Mouse (Mus musculus) stomach, embryonic 14.5 days (tissue): ENCODE results near the gene Stub1. TPM values are rescaled to one million over a fixed set of nuclear protein-coding genes. Genes with fewer than 3 reads are reported as not detected.

Experiments
- ATAC-seq: fragments of 200-750 bp; cut with Nextera tagmentation; 2 replicates; pipeline ENCODE4 v1.8.0; 2017; ENCODE audit warnings: low read depth, moderate TSS enrichment; ENCODE audit not compliant: insufficient number of reproducible peaks, insufficient read depth, low FRiP score
- H3K27ac ChIP-seq: fragments of 300-500 bp; sonication (generic); 2 replicates; pipeline ENCODE4 v1.5.1; 2014; ENCODE audit warnings: mild to moderate bottlenecking, low read length, moderate library complexity, mixed read lengths
- H3K27me3 ChIP-seq: fragments of 300-500 bp; sonication (generic); 2 replicates; pipeline ENCODE4 v1.6.1; 2014; ENCODE audit warnings: low read length, control low read depth, mixed read lengths; ENCODE audit not compliant: control insufficient read depth, insufficient read depth
- H3K36me3 ChIP-seq: fragments of 300-500 bp; sonication (generic); 2 replicates; pipeline ENCODE4 v1.6.1; 2014; ENCODE audit warnings: mild to moderate bottlenecking, control low read depth, low read length, moderate library complexity, mixed read lengths; ENCODE audit not compliant: control insufficient read depth, insufficient read depth
- H3K4me1 ChIP-seq: fragments of 300-500 bp; sonication (generic); 2 replicates; pipeline ENCODE4 v1.6.1; 2014; ENCODE audit warnings: low read length, control low read depth, mixed read lengths; ENCODE audit not compliant: control insufficient read depth, insufficient read depth
- H3K4me2 ChIP-seq: fragments of 300-500 bp; sonication (generic); replicated peaks from 2 replicates; pipeline ENCODE4 v1.6.1; 2014; ENCODE audit warnings: low read depth, low read length, control low read depth
- H3K4me3 ChIP-seq: fragments of 300-500 bp; sonication (generic); 2 replicates; pipeline ENCODE4 v1.5.1; 2014; ENCODE audit warnings: low read depth, low read length, control low read depth
- H3K9ac ChIP-seq: fragments of 300-500 bp; sonication (generic); replicated peaks from 2 replicates; pipeline ENCODE4 v1.6.1; 2014; ENCODE audit warnings: low read depth, mild to moderate bottlenecking, control low read depth, low read length, moderate library complexity, mixed read lengths
- H3K9me3 ChIP-seq: fragments of 300-500 bp; sonication (generic); 2 replicates; pipeline ENCODE4 v1.6.1; 2016; ENCODE audit warnings: low read depth, low read length, control low read depth; ENCODE audit not compliant: control insufficient read depth
- WGBS: fragments of 180-500 bp; shearing (Covaris S2); extraction: QIAGEN DNeasy Blood & Tissue Kit; methylation state at CpG from one replicate; pipeline ENCODE4 v1.1.7; 2014; 5-methylcytosine and 5-hydroxymethylcytosine counted together
- polyA plus RNA-seq: library from polyadenylated mRNA; unstranded; fragments of >200 nt; fragmentation: Nextera tagmentation; extraction: Ambion mirVana; gene quantifications from 2 replicates; pipeline ENCODE4 v1.2.1, GENCODE M21; 2014

Stub1 gene
- polyA plus RNA-seq, 1 experiment from 2014 or later: 347 TPM

- ATAC-seq: no peak
- peaks cover 24% of the 10 kb centered on the region for H3K36me3 ChIP-seq
- 94% methylated on average over 32 of the region's 32 CpGs for WGBS
- no peaks in the 10 kb centered on the region for H3K27me3 ChIP-seq
- peaks cover 9% of the 10 kb centered on the region; the same call in 1 of the 2 replicates for H3K4me1 ChIP-seq
- H3K27ac ChIP-seq: no peak overlapping the region
- no peak overlapping the region for H3K9ac ChIP-seq
- H3K9me3 ChIP-seq: no peaks in the 10 kb centered on the region
- no peak overlapping the region for H3K4me3 ChIP-seq
- H3K4me2 ChIP-seq: no peak overlapping the region
Observed at GRCm38 (mm10) chr17:25877741-25878610, 44.8 kb upstream of the Stub1 start.

DNA sequence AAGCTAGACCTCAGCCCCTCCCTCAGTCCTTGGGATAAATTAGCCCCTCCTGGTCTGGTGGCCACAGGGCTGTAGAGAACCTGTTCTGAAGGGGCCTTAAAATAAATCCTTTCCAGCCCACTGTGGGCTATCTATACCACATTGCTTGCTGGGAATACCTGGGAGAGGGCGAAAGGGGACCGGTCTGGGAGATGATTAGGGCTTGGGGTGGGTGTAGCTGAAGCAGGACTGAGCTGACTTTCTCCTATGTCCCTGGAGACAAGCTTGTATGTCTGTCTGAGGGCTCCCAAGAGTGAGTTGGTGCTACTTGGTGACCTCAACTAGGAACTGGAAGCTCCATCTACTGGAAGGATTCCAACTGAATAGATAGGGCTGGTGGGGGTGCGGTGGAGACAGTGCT, 43.8 kb upstream of the Stub1 start:
- Histone ChIP-seq H3K9me3 (no peaks in the 10 kb centered on the region), H3K27ac (no peak overlapping the region), H3K36me3 (peaks cover 19% of the 10 kb centered on the region), H3K4me1 (peaks cover 9% of the 10 kb centered on the region; the same call in 1 of the 2 replicates), H3K27me3 (no peaks in the 10 kb centered on the region), H3K4me3 (no peak overlapping the region), H3K9ac (no peak overlapping the region), H3K4me2 (no peak overlapping the region)
- WGBS: 92% methylated on average over 3 of the region's 3 CpGs
- ATAC-seq: no peak

DNA sequence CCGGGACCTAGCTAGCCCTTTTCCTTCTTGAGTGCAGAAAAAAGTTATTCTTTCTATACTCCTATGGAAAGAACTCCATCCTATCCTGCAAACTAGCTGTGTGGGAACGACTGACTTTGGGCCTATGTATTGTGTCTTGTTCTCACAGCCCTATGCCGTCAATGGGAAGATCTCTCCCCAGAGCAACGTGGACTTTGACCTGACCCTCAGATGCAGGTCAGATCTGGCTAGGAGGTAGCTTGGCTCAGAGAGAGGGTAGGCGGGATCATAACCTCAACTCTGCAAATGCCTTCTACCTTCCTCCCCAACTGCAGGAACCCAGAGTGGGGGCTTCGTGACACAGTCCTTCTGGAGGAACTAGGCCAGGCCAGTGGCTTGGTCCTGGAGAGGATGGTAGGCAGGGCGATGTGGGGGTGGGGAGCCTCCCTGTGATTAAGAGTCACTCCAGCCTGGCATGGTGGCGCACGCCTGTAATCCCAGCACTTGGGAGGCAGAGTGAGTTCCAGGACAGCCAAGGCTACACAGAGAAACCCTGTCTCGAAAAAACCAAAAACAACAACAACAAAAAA, 43.2 kb upstream of the Stub1 start:
- Histone ChIP-seq H3K36me3 (peaks cover 16% of the 10 kb centered on the region), H3K4me1 (peaks cover 9% of the 10 kb centered on the region; the same call in 1 of the 2 replicates), H3K9me3 (no peaks in the 10 kb centered on the region), H3K4me2 (peak overlapping the region; percentile 91), H3K27me3 (no peaks in the 10 kb centered on the region), H3K27ac (no peak overlapping the region; the same call in 1 of the 2 replicates), H3K4me3 (peak overlapping the region; percentile 70), H3K9ac (0 out of 2 replicates have a peak overlapping the region, but pooled peaks have one; percentile 37)
- 61% methylated on average over 10 of the region's 10 CpGs for WGBS
- no peak for ATAC-seq

- H3K4me1 ChIP-seq: peaks cover 9% of the 10 kb centered on the region; the same call in 1 of the 2 replicates
- ATAC-seq: peak; percentile 94
- peak overlapping the region; percentile 91 for H3K4me2 ChIP-seq
- WGBS: 1% methylated on average over 59 of the region's 59 CpGs
- peak overlapping the region; percentile 70 for H3K4me3 ChIP-seq
- H3K27ac ChIP-seq: peak overlapping the region; percentile 94
- H3K9ac ChIP-seq: peak overlapping the region; percentile 37
- peaks cover 13% of the 10 kb centered on the region for H3K36me3 ChIP-seq
- H3K9me3 ChIP-seq: no peaks in the 10 kb centered on the region
- H3K27me3 ChIP-seq: no peaks in the 10 kb centered on the region
Observed at GRCm38 (mm10) chr17:25875171-25876136, 42.2 kb upstream of the Stub1 start.

DNA sequence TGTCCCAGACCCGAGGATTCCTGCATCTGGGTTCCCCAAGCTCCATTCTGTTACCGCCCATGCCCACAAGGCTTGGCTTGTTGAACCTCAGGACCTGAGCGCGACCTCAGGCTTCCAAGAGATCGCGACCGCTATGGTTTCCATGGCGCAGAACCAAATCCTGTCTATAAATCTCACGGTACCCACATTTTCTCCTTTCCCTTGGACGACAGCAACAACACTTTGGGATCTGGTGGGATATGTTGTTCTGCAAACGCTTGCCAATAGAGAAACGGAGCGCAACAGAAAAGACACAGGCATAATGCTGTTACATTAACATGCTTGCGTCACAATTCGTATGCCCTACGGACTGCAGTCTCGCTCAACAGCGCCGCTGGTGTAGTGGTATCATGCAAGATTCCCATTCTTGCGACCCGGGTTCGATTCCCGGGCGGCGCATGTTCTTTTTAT, 41.5 kb upstream of the Stub1 start, which contains the start of gene Mettl26:
TSS of gene Mettl26 (plus strand) at position 354 of the 450 bp plus-strand sequence.
- peak; percentile 70; the same call in 1 of the 2 replicates for ATAC-seq
- WGBS: under 1% methylated on average over 25 of the region's 25 CpGs
- peaks cover 9% of the 10 kb centered on the region; the same call in 1 of the 2 replicates for H3K4me1 ChIP-seq

DNA sequence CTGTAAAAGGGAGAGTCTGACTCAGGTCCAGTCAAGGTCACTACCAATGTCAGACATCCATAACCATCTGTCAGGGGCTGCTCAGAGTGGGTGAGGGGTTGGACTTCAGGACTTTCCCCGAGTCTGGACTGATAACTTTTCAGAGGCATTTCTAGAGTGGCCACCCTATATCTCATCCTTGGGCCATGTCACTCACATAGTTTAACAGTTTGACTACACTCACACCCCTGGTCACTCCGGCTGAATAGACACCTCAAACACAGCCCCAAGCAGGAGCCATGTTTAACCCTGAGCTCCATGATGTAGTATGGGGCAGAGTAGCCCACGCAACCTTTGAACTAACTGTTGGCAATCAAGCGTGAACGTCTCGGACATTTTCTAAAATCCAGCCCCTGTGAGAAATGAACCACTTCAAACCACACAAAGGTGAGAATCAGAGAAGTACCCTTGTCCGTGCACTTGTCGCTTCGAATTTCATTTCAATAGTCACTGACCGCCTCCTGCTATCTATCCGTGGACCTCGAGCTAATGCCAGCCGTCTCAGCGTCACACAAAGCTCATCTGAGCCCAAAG, 41.0 kb upstream of the Stub1 start:
- Histone ChIP-seq H3K9me3 (no peaks in the 10 kb centered on the region), H3K4me2 (peak overlapping the region; percentile 91), H3K27me3 (no peaks in the 10 kb centered on the region), H3K4me1 (peaks cover 9% of the 10 kb centered on the region; the same call in 1 of the 2 replicates), H3K36me3 (peaks cover 13% of the 10 kb centered on the region), H3K27ac (peak overlapping the region; percentile 94), H3K4me3 (peak overlapping the region; percentile 70), H3K9ac (peak overlapping the region; percentile 33; the same call in 1 of the 2 replicates)
- no peak for ATAC-seq
- WGBS: 5% methylated on average over 14 of the region's 14 CpGs

More for the DNA sequence above, 41.5 kb upstream of the Stub1 start, which contains the start of gene Mettl26:
- H3K9me3 ChIP-seq: no peaks in the 10 kb centered on the region
- H3K9ac ChIP-seq: peak within 1 kb of the TSS; percentile 37
- H3K4me3 ChIP-seq: peak within 1 kb of the TSS; percentile 70
- H3K36me3 ChIP-seq: peaks cover 13% of the 10 kb centered on the region
- peak within 1 kb of the TSS; percentile 91 for H3K4me2 ChIP-seq
- no peaks in the 10 kb centered on the region for H3K27me3 ChIP-seq
- peak within 1 kb of the TSS; percentile 94 for H3K27ac ChIP-seq

- Histone ChIP-seq H3K9me3 (no peaks in the 10 kb centered on the region), H3K4me2 (peak overlapping the region; percentile 91), H3K27me3 (no peaks in the 10 kb centered on the region), H3K9ac (no peak overlapping the region), H3K4me3 (no peak overlapping the region), H3K36me3 (peaks cover 11% of the 10 kb centered on the region), H3K27ac (no peak overlapping the region), H3K4me1 (peaks cover 14% of the 10 kb centered on the region; the same call in 1 of the 2 replicates)
- no peak for ATAC-seq
- 65% methylated on average over 11 of the region's 11 CpGs for WGBS
Observed at GRCm38 (mm10) chr17:25873405-25874147, 40.4 kb upstream of the Stub1 start.
